Mouse (Mus musculus) A20 (cell line): Measurements from ENCODE around the gene Tmem274.
A peak's percentile ranks its signal among the peaks of the same experiment; 100 is the strongest.
"Not testable (repeated sequence)": the region's sequence is repeated elsewhere in the genome, so short reads cannot be mapped to it uniquely, and the experiment has no call there.

Experiments used
- DNase-seq: peaks from one replicate; pipeline ENCODE4 v3.0.0-alpha.2; 2011; ENCODE audit warnings: low read depth, low spot score

Gene Tmem274

GRCm38 (mm10) chr4:149477078-149477477, at the start of gene Tmem274:
TSS of gene Tmem274 (plus strand) at chr4:149477378.
- DNase-seq: no peak

- no peak for DNase-seq
These were observed 47.6 kb upstream of the Tmem274 start for GRCm38 (mm10) chr4:149429592-149429991.

DNA sequence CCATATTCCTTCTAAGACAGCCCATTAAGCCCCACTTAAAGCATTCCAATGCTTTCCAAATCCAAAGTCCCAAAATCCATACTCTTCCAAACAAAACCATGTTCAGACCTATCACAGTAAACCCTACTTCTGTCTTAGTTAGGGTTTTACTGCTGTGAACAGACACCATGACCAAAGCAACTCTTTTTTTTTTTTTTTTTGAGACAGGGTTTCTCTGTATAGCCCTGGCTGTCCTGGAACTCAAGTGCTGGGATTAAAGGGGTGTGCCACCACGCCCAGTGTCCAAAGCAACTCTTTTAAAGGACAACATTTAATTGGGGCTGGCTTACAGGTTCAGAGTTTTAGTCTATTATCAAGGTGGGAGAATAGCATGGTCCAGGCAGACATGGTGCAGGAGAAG, 45.3 kb upstream of the Tmem274 start:
- not testable (repeated sequence) for DNase-seq

DNA sequence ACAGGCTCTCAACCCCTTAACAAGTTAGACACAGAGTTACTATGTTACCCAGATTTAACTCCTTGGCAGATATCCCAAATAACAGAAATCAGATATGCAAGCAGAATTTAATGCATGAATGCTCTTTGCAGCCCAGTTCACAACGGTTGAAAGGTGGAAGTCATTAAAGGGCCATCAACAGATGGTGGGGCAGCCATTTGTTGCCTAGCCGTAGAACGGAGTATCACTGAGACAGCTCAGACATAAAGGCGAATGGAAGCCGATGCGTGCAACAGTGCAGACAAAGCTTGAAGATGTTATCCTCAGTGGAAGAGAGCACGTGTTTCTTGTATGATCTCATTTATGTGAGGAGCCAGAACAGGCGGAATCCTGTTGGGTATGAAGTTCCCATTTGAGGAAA, 36.6 kb upstream of the Tmem274 start:
- no peak for DNase-seq

DNA sequence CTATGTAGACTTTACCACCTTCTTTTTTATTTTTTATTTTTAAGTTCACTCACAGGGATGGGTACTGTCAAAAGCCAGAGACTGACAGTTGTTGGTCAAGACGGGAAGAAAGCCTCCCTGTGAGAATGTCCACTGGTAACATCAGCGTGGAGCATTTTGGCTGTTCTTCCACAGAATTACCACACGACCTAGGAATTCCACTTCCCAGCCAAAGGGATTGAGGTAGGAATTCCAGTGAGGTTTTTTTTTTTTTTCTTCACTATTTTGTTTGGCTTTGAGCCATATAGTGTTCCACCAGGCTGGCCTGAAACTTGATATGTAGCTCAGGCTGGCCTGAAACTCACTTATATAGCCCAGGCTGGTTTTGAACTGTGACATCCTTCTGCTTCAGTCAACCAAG, 34.7 kb upstream of the Tmem274 start:
- no peak for DNase-seq

DNA sequence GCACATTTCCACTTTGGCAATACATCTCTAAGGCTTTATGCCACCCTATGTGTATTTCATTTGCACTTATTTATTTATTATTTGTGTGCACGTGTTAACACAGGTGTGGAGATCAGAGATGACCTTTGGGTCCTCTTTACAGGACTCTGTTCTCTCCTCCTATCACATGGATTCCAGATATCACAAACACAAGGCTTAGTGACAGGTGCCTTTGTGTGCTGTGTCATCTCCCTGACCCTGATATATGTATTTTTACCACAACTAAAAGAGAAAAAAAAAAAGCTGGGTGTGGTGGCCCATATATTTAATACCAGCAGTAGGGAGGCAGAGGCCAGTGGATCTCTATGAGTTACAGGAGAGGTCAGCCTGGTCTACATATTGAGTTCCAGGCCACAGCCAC, 32.7 kb upstream of the Tmem274 start:
- no peak for DNase-seq

DNA sequence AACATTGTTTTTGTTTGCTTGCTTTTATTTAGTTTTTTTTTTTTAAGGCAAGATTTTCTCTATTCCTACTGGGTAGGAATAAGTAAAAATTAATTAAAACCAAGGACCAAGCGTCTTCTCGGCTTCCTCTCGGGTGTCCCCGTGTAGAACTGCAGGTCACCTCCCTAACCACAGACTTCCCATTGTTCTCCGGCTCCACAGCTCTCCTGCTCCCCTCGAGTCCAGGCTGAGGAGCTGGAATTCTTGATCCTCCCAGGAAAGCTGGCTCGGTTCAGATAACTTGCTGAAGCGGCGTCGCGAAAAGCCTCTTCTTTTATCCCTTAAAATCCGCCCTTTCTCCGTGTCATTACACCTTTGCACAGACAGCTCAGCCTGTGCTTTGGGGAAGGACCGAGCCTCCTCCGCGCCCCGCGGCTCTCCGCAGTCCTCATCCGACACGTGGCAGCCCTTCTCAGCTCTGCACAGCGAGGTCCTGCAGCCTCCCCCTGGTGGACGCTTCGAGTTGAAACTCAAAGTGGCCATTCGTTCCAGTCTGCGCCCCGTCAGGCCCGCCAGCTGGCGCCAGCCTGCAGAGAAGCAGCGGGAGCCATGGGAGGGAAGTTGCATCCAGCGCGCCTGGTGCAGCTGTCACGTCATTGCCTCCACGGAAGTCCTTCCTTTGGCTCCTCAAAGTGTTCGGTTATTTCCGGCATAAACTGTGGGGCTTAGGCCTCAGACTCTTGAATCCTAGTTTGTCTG, 32.0 kb upstream of the Tmem274 start:
- DNase-seq: peak; percentile 93

GRCm38 (mm10) chr4:149445868-149446267, 31.3 kb upstream of the Tmem274 start:
- DNase-seq: no peak

GRCm38 (mm10) chr4:149446309-149446708, 30.9 kb upstream of the Tmem274 start:
- no peak for DNase-seq

- DNase-seq: no peak
These were observed 26.5 kb upstream of the Tmem274 start for GRCm38 (mm10) chr4:149450636-149451035.

DNA sequence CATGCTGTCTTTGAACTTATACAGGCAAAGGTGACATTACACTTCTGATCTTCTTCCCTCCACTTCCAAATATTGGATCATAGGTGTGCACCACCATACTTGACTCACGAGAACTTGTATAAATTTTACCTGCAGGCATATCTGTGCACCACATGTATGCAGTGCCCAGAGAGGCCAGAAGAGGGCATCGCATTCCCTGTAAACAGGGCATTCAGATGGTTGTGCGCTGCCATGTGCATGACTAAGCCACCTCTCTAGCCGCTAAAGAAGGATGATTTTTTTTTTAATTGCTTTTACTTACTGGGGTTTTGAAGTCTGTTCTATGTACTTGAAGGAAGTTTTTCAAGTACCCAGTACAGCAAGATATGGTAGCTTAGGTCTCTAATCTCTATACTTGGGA, 23.5 kb upstream of the Tmem274 start:
- peak; percentile 67 for DNase-seq

DNA sequence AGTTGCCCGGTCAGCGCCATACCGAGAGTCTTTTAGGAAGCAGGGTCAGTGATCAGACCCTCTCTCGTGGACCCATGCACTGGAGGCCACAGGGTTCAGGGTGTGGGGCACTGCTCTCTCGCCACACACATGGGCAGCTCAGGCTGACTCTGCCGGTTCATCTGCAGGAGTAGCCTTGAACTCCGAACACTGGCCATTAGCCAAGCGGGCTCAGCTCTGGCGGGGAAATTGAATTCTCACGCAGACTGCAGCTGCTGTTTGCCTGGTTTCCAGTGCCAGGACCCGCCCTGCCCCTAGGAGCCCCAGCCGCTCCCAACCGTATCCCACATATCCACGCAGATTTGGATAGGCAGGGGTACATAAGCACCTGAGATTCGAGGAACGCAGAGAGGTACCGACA, 22.9 kb upstream of the Tmem274 start:
- DNase-seq: no peak

DNA sequence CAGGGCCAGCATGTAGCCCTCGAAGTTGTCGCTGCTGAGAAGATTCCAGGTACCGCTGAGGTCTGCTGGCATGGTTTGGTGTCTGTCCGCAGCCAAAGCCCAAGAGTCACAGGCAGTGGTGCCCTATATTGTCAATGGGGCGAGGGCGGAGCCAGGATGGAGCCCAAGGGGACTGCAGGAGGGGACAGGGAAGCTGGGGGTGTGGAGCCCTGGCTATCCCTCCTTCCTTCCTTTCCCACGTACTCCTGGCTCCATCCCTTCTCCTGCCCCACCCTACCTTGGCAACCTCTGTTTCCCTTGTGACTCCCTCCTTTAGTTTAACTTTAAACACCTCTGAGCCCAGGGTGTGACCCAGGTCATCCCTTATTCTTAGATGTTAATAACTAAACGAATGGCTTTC, 22.3 kb upstream of the Tmem274 start, which contains the start of gene Rbp7:
Gene Rbp7 (minus strand): TSS at position 100 of the 400 bp plus-strand sequence.
- DNase-seq: no peak

DNA sequence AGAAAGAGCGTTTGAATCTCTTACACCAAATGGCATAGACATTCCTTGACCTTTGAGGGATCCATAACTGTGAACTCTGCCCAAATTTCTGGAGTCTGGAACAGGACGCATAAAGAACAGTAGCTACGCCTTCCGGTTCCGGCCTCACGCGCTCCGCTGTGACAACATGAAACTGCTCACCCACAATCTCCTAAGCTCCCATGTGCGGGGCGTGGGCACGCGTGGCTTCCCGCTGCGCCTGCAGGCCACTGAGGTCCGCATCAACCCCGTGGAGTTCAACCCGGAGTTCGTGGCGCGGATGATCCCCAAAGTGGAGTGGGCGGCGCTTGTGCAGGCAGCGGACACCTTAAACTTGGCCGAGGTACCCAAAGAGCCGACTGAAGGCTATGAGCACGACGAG, 20.0 kb upstream of the Tmem274 start:
- DNase-seq: not testable (repeated sequence)

GRCm38 (mm10) chr4:149457831-149458430, 19.2 kb upstream of the Tmem274 start:
- no peak for DNase-seq

DNA sequence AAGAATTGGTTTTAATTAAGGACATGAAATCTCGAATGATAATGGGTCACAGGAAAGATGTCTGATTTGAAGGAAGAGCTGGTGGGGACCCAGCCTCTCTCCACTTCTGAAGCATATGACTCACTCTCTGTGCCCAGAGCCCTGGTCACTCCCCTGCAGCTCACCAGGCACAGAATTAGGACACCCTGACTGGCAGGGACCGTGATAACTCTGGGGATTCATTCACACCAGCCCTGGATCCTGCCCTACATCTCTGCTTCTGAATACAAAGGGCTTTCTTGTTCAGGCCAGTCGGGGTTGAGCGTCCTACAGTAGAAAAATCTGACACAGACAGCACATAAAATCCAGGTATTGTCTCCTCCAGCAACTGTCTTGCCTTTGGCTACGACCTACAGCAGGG, 18.7 kb upstream of the Tmem274 start:
- no peak for DNase-seq

GRCm38 (mm10) chr4:149459425-149459824, 17.8 kb upstream of the Tmem274 start:
- no peak for DNase-seq

- DNase-seq: peak; percentile 29
These were observed 16.7 kb upstream of the Tmem274 start for GRCm38 (mm10) chr4:149460475-149460874.

GRCm38 (mm10) chr4:149461579-149462304, 15.4 kb upstream of the Tmem274 start:
- DNase-seq: no peak

DNA sequence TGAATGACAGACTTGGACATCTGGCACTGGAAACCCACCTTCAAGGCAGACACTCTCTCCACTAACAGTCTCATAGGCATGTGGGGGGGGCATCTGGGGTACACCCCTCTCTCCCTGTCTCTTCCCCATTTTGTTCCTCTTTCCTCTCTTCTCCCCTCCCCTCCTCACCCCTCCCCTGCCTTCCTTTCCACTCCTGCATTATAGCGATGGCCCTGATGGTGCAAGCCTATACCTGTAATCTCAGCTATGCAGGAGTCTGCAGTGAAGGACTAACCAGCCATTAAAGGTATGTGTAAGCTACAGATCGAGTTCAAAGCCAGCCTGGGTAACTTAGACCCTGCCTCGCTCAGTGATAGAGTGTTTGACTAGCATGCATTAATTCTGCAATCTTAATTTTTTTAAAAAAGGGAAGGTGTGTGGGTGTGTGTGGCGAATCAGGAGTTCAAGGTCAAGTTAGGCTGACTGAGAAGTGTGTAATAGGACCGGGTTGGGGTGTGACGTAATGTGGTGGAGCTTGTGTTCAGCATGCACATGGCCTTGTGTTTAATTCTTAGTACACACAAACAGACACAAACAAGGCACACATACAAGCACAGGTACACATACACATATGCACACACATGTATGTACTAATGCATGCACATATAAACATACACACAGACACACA, 14.7 kb upstream of the Tmem274 start:
- no peak for DNase-seq

- DNase-seq: no peak
These were observed 13.7 kb upstream of the Tmem274 start for GRCm38 (mm10) chr4:149463435-149463950.

- peak; percentile 31 for DNase-seq
These were observed 7.6 kb upstream of the Tmem274 start for GRCm38 (mm10) chr4:149469557-149469956.
